Mouse (Mus musculus) limb, embryonic 15.5 days (tissue): ENCODE data around the gene Slc11a2. TPM values are rescaled to one million over a fixed set of nuclear protein-coding genes. Genes with fewer than 3 reads are reported as not detected.

ENCODE experiments used
- ATAC-seq: fragments of 200-750 bp; cut with Nextera tagmentation; 2 replicates; pipeline ENCODE4 v1.8.0; 2017; ENCODE audit warnings: low read depth, moderate TSS enrichment; ENCODE audit not compliant: insufficient number of reproducible peaks, low FRiP score, low TSS enrichment
- H3K27ac ChIP-seq: fragments of 300-500 bp; sonication (generic); 2 replicates; pipeline ENCODE4 v1.5.1; 2015; ENCODE audit warnings: moderate library complexity, mild to moderate bottlenecking, inconsistent platforms
- H3K27me3 ChIP-seq: fragments of 300-500 bp; sonication (generic); 2 replicates; pipeline ENCODE4 v1.6.1; 2015; ENCODE audit warnings: inconsistent platforms
- H3K36me3 ChIP-seq: fragments of 300-500 bp; sonication (generic); 2 replicates; pipeline ENCODE4 v1.6.1; 2015; ENCODE audit warnings: inconsistent platforms
- H3K4me1 ChIP-seq: fragments of 300-500 bp; sonication (generic); 2 replicates; pipeline ENCODE4 v1.6.1; 2015; ENCODE audit warnings: inconsistent platforms
- H3K4me2 ChIP-seq: fragments of 300-500 bp; sonication (generic); 2 replicates; pipeline ENCODE4 v1.6.1; 2015; ENCODE audit warnings: mild to moderate bottlenecking, inconsistent platforms
- H3K4me3 ChIP-seq: fragments of 300-500 bp; sonication (generic); 2 replicates; pipeline ENCODE4 v1.5.1; 2015; ENCODE audit warnings: mild to moderate bottlenecking, inconsistent platforms
- H3K9ac ChIP-seq: fragments of 300-500 bp; sonication (generic); 2 replicates; pipeline ENCODE4 v1.6.1; 2015; ENCODE audit warnings: inconsistent platforms
- H3K9me3 ChIP-seq: fragments of 300-500 bp; sonication (generic); 2 replicates; pipeline ENCODE4 v1.6.1; 2016; ENCODE audit warnings: inconsistent platforms
- WGBS: fragments of 180-500 bp; shearing (Covaris S2); methylation state at CpG from one replicate; pipeline ENCODE4 v1.1.7; 2015; 5-methylcytosine and 5-hydroxymethylcytosine counted together
- polyA plus RNA-seq: library from polyadenylated mRNA; unstranded; fragments of >200 nt; fragmentation: Nextera tagmentation; extraction: Ambion mirVana; gene quantifications from 2 replicates; pipeline ENCODE4 v1.2.1, GENCODE M21; 2015

Gene Slc11a2
- polyA plus RNA-seq, 1 experiment from 2014 or later = 21.6 TPM

DNA sequence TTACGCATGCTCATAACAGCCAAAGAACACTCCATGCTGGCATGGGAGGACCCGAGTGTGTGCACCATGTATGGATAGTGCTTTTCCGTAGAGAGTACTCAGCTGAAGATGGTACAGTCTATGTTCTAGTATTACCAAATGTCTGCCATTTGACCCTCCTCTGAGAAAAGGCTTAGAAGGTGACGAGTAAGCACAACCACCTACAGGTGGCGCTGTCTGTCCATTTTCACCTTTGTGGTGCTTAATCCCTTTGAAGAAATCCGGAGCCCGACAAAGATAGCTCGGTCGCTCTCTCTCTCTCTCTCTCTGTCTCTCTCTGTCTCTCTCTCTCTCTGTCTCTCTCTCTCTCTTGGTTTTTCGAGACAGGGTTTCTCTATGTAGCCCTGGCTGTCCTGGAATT is 33.2 kb upstream of the Slc11a2 start:
- H3K27ac ChIP-seq = no peak overlapping the region
- H3K4me1 ChIP-seq = peaks cover 4% of the 10 kb centered on the region; the same call in 1 of the 2 replicates
- no peaks in the 10 kb centered on the region for H3K9me3 ChIP-seq
- no peaks in the 10 kb centered on the region for H3K36me3 ChIP-seq
- no peak overlapping the region for H3K4me3 ChIP-seq
- H3K4me2 ChIP-seq = no peak overlapping the region
- 40% methylated on average over 10 of the region's 10 CpGs for WGBS
- H3K27me3 ChIP-seq = 0 out of 2 replicates have a peak, but pooled peaks cover 10% of the 10 kb centered on the region
- no peak for ATAC-seq
- no peak overlapping the region for H3K9ac ChIP-seq

DNA sequence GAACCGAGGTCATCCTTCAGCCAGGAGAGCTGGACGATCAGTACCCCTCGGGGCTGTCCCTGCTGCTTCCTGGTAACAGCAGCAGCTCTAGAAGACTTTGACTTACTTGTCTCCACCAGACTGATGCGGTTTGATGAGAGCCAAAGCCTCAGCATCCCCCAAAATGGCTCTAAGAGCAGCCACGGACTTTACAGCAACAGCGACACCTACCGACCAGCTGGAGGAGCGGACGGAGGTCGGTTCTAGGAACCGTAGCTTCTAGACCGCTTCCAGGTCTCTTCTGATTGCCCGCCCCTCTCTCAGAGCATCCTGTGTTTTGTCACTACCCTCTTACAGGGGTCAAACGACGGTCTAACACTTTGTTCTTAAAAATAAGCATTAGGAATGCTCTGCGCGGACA is 32.5 kb upstream of the Slc11a2 start:
- ATAC-seq = no peak
- no peak overlapping the region for H3K9ac ChIP-seq
- H3K4me1 ChIP-seq = peaks cover 4% of the 10 kb centered on the region; the same call in 1 of the 2 replicates
- WGBS = 7% methylated on average over 17 of the region's 17 CpGs
- no peak overlapping the region for H3K27ac ChIP-seq
- no peaks in the 10 kb centered on the region for H3K36me3 ChIP-seq
- H3K4me2 ChIP-seq = no peak overlapping the region
- no peaks in the 10 kb centered on the region for H3K9me3 ChIP-seq
- H3K4me3 ChIP-seq = no peak overlapping the region
- H3K27me3 ChIP-seq = 0 out of 2 replicates have a peak, but pooled peaks cover 7% of the 10 kb centered on the region

DNA sequence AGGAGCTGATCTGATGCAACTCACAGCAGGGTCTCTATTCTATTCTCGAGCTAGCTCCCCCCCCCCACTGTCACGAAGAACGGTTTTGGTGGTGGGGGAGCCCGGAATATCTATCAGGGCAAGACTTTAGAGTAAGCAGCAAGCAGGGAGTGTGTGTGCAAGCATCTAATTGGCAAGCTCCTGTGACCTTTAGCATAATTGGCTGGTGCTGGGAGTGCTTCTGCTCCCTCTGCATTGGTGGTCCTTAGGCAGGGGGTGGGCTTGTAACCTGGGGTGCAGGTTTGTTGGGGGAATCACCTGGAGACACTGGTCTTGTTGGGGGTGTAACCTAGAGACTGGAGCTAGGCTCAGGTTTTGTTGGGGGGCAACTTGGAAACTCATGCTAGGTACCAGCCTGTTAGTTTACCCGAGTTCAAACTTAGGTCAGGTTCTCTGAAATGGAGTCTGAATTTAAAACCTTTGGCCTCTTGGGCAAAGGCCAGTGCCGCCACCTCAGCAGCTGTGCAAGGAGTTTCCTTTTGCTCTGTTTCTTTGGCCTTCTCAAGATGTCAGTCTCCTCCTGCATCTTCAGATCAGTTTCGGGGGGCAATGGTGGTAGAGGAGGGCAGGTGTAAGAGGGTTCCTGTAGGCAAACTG is 31.6 kb upstream of the Slc11a2 start:
- Histone ChIP-seq H3K4me2 (no peak overlapping the region), H3K27me3 (0 out of 2 replicates have a peak, but pooled peaks cover 7% of the 10 kb centered on the region), H3K4me1 (peaks cover 6% of the 10 kb centered on the region; the same call in 1 of the 2 replicates), H3K9me3 (no peaks in the 10 kb centered on the region), H3K27ac (no peak overlapping the region), H3K9ac (no peak overlapping the region), H3K36me3 (no peaks in the 10 kb centered on the region), H3K4me3 (no peak overlapping the region)
- no peak for ATAC-seq
- WGBS = 73% methylated on average over 7 of the region's 7 CpGs

DNA sequence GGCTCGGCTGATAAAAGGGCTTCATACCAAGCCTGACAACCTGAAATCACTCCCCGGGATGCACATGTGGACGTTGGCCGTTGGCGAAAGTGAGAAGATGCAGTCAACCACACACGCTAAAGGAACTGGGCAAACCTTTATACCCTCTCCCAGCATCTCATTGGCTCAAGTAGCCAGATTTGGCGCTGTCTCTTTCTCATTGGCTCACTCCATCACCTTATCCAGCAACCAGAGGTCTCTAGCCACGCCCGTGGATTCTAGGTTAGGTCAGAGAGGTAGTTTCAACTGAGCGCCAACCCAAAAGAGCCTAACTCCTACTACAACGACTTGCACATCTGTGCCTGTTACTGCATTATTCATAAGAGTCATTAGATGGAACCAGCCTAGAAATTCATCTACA is 27.6 kb upstream of the Slc11a2 start:
- H3K27me3 ChIP-seq = no peaks in the 10 kb centered on the region
- no peaks in the 10 kb centered on the region for H3K36me3 ChIP-seq
- no peak overlapping the region for H3K4me3 ChIP-seq
- no peak for ATAC-seq
- H3K9me3 ChIP-seq = no peaks in the 10 kb centered on the region
- no peak overlapping the region for H3K4me2 ChIP-seq
- H3K27ac ChIP-seq = no peak overlapping the region
- no peak overlapping the region for H3K9ac ChIP-seq
- peaks cover 14% of the 10 kb centered on the region; the same call in 1 of the 2 replicates for H3K4me1 ChIP-seq
- 81% methylated on average over 11 of the region's 11 CpGs for WGBS

DNA sequence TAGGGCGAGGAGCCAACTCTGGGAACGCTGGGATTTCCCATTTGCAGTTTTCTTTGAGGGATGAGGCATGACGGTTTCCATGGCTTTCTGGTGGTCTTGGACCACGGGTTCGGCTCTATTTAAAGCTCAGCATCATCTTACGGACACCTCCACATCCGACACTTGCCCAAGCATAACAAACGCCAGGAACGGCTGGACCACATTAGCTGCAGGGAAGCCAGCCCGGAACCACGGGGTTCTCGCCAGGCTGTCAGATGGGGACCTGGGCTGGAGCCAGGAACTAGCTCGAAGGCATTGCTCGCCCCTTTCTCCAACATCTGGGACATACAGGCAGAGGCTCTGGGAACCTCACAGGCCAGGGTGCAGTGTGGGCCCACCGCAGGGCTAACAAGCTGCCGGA is 26.4 kb upstream of the Slc11a2 start:
- Histone ChIP-seq H3K36me3 (no peaks in the 10 kb centered on the region), H3K4me2 (no peak overlapping the region; the same call in 1 of the 2 replicates), H3K9me3 (no peaks in the 10 kb centered on the region), H3K27ac (peak overlapping the region; percentile 62; the same call in 1 of the 2 replicates), H3K27me3 (no peaks in the 10 kb centered on the region), H3K4me3 (no peak overlapping the region), H3K4me1 (peaks cover 10% of the 10 kb centered on the region; the same call in 1 of the 2 replicates), H3K9ac (no peak overlapping the region)
- no peak for ATAC-seq
- WGBS = 35% methylated on average over 16 of the region's 16 CpGs

DNA sequence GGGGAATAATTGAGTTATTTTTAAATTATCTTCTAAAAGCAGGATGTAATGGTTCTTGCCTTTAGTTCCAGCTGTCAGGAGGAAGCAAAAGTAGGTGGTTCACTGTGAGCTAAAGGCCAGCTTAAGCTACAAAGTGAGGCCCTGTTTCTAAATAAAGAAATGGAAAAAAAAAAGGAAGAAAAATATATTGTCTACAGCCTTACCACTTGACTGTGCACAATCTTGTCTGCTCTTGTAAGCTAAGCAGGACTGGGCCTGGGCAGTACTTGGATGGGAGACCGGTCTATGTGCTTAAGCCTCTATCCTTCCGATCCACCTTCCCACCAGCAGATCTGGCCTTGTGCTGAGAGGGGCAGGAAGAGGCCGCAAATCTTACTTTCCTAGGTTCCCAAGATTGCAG is 24.6 kb upstream of the Slc11a2 start:
- H3K4me3 ChIP-seq = no peak overlapping the region
- H3K36me3 ChIP-seq = no peaks in the 10 kb centered on the region
- ATAC-seq = no peak
- no peaks in the 10 kb centered on the region for H3K27me3 ChIP-seq
- no peak overlapping the region for H3K4me2 ChIP-seq
- H3K9ac ChIP-seq = no peak overlapping the region
- H3K4me1 ChIP-seq = peaks cover 10% of the 10 kb centered on the region; the same call in 1 of the 2 replicates
- WGBS = 87% methylated on average over 3 of the region's 3 CpGs
- no peaks in the 10 kb centered on the region for H3K9me3 ChIP-seq
- no peak overlapping the region for H3K27ac ChIP-seq

DNA sequence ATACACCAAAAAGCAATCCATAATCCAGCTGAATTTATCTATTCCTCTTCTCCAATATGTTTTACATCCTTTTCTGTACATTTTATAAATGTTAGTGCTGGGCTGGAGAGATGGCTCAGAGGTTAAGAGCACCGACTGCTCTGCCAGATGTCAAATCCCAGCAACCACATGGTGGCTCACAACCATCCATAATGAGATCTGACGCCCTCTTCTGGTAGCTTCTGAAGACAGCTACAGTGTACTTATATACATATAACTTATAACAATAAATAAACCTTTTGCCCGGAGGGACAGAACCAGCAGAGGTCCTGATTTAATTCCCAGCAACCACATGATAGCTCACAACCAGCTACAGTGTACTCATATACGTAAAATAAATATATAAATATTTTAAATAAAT is 23.7 kb upstream of the Slc11a2 start:
- no peak for ATAC-seq
- H3K36me3 ChIP-seq = no peaks in the 10 kb centered on the region
- WGBS = 72% methylated on average over 4 of the region's 4 CpGs
- peaks cover 17% of the 10 kb centered on the region for H3K4me1 ChIP-seq
- H3K9me3 ChIP-seq = no peaks in the 10 kb centered on the region
- no peak overlapping the region for H3K27ac ChIP-seq
- no peak overlapping the region for H3K4me2 ChIP-seq
- H3K27me3 ChIP-seq = no peaks in the 10 kb centered on the region
- no peak overlapping the region for H3K4me3 ChIP-seq
- H3K9ac ChIP-seq = no peak overlapping the region

DNA sequence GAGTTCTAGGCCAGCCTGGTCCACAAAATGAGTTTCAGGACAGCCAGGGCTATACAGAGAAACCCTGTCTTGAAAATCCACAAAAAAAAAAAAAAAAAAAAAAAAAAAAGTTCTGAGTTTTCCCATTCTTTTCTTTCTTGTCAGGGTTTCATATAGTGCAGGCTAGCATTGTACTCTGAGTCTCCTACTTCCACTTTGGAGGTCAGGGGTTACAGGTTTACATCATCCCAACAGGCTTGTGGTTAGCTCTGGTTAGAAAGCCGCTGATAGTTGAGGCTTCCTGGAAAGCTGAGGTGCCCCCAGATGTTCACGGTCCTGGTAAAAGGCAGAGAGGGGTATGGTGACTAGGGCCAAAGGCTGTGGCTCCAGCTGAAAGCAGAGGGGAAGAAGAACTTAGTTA is 22.0 kb upstream of the Slc11a2 start:
- Histone ChIP-seq H3K4me1 (peaks cover 20% of the 10 kb centered on the region), H3K27me3 (no peaks in the 10 kb centered on the region), H3K4me3 (no peak overlapping the region), H3K36me3 (no peaks in the 10 kb centered on the region), H3K9me3 (no peaks in the 10 kb centered on the region), H3K27ac (no peak overlapping the region), H3K9ac (no peak overlapping the region), H3K4me2 (no peak overlapping the region)
- ATAC-seq = no peak
- WGBS = 67% methylated on average over 2 of the region's 2 CpGs

DNA sequence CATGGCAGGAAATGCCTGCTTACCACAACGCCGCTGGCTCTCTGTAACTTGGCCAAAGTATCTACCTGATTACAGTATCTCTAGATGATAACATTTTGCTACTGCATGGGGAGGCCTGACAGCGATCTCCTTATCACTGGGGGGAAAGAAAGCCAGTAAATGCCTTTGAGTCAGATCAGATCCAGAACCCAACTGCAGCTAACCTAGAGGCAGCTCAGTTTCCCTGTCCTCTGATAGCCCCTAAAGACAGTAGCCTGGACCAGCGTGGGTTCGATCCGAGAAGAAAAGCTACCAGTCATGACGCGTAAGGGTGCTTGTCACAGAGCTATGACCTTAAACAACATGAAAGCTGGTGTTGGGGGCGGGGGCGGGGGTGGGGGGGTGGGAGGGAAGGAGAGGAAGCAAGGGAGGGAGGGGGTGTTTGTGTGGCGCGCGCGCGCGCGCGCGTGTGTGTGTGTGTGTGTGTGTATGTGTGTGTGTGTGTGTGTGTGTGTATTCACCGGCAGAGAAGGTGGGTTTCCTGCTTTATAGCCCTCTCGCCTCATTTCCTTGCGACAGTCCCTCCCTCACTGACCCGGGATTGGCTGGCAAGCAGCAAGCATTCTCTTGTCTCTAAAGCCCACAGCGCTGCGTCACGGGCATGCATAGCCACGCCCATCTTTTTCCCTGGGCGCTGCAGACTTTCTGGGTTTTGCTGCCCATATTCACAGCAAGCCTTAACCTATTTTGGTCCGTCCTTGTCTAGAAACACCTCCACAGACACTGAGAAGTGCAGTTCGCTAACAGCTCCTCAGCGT is 18.5 kb upstream of the Slc11a2 start:
- Histone ChIP-seq H3K27me3 (no peaks in the 10 kb centered on the region), H3K9ac (peak overlapping the region; percentile 37; the same call in 1 of the 2 replicates), H3K9me3 (no peaks in the 10 kb centered on the region), H3K4me1 (peaks cover 9% of the 10 kb centered on the region), H3K4me3 (peak overlapping the region; percentile 43), H3K4me2 (peak overlapping the region; percentile 64), H3K36me3 (no peaks in the 10 kb centered on the region), H3K27ac (peak overlapping the region; percentile 88)
- peak; percentile 88 for ATAC-seq
- 3% methylated on average over 27 of the region's 31 CpGs for WGBS

DNA sequence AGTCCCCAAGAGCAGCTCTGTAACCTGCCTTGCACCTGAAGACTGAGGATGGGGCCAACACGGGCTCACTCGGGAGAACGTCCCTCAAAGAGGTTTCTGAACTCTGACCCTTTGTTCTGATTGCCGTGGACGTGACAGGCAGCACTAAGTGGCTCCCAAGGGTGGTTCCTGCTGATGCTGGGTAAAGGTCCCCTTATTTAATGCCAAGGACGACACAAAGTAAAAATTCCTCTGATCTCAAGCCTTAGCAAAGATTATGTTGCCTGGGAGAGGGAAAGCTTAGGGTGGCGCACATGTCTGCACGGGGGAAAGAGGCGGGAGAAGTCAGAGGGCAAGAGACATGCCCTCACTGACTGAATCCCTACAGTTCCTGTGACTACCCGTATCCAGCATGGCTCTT is 11.6 kb upstream of the Slc11a2 start:
- Histone ChIP-seq H3K27me3 (no peaks in the 10 kb centered on the region), H3K4me2 (no peak overlapping the region), H3K36me3 (no peaks in the 10 kb centered on the region), H3K4me1 (no peaks in the 10 kb centered on the region), H3K9me3 (no peaks in the 10 kb centered on the region), H3K27ac (no peak overlapping the region), H3K4me3 (no peak overlapping the region), H3K9ac (no peak overlapping the region)
- no peak for ATAC-seq
- WGBS = 70% methylated on average over 10 of the region's 10 CpGs

DNA sequence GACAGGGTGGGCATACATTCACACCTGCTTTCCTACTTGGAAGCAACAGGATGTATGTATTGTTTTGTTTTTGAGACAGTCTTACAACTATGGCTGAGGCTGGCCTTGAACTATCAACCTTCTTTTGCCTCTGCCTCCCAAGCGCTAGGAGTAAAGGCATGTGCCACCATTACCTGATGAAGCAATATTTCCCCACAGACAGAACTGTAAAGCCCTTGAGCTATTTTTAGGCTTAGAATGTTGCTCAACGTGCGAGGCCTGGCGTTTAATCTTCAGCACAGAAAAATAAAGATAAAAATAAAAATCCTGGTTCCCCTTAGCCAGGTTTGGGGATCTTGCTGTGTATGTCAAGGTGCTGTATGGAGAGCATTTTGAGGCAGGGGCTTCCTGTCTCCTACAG is 11.2 kb upstream of the Slc11a2 start:
- no peak overlapping the region for H3K27ac ChIP-seq
- H3K4me1 ChIP-seq = no peaks in the 10 kb centered on the region
- ATAC-seq = no peak
- H3K9me3 ChIP-seq = no peaks in the 10 kb centered on the region
- H3K4me3 ChIP-seq = no peak overlapping the region
- H3K4me2 ChIP-seq = no peak overlapping the region
- no peaks in the 10 kb centered on the region for H3K27me3 ChIP-seq
- no peaks in the 10 kb centered on the region for H3K36me3 ChIP-seq
- 72% methylated on average over 4 of the region's 4 CpGs for WGBS
- no peak overlapping the region for H3K9ac ChIP-seq

DNA sequence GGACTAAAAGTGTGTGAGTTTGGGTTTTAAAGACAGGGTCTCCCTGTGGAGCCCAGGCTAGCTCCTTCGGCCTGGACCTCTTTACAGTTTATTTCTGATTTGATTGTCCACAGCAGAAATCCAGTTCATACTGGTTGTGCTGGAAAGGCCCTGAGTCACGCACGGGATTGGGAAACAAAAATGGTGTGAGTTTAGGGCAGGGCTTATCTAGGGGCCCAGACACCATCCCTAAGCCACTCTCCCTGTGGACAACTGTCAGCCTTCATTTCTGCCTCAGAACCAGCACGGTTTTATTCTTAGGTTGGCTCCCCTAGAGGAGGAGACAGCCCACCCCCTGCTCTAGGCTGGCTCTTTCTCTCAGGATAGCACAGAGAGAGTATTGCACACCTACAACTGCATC is 8.4 kb upstream of the Slc11a2 start:
- Histone ChIP-seq H3K4me3 (no peak overlapping the region), H3K4me2 (no peak overlapping the region), H3K36me3 (no peaks in the 10 kb centered on the region), H3K9me3 (no peaks in the 10 kb centered on the region), H3K9ac (no peak overlapping the region), H3K27ac (no peak overlapping the region), H3K4me1 (peaks cover 4% of the 10 kb centered on the region), H3K27me3 (no peaks in the 10 kb centered on the region)
- ATAC-seq = no peak
- WGBS = 71% methylated on average over 4 of the region's 4 CpGs
